12 mouse cellular contexts compared by ENCODE assay signal in genomic region chr1:81280978-81281377, GRCm38 (mm10).
DNase-seq lines count a peak whose midpoint lies in the region; ATAC-seq lines count a peak whose summit lies in the region.
"Had no signal": no experiment of that assay in that cellular context is flagged by ENCODE, and none has a peak within 500 bp of the region (broad histone marks: within the 10 kb centered on the region; RNA-seq: fewer than 3 reads in every experiment).

No protein-coding gene starts in this region.

- DNase-seq in adrenal gland, postnatal 14 days, result peak; percentile 3
- no peak for DNase-seq in adrenal gland, postnatal 25 days
- DNase-seq in layer of hippocampus, adult 9-11 months, result peak; percentile 11
- DNase-seq in layer of hippocampus, adult 11-12 months (ENCODE audit: low spot score), result no peak
- no peak for DNase-seq in hindbrain, embryonic 14.5 days (ENCODE audit: low spot score)
- DNase-seq in thymus, postnatal 0 days (ENCODE audit: low spot score), result peak; percentile 18
- DNase-seq in heart, postnatal 4 days, result no peak
- DNase-seq in spleen, postnatal 4 days (ENCODE audit: low spot score in 2 of 2), result no peak
- DNase-seq: lung, postnatal 10 days; right cerebral cortex, postnatal 25 days had no signal

- H3K4me2 ChIP-seq in hindbrain, embryonic 14.5 days (replicated peaks), result no peak overlapping the region
- H3K4me2 ChIP-seq: heart, embryonic 11.5 days had no signal

- 49% methylated on average over 9 of the region's 9 CpGs for WGBS in hindbrain, embryonic 14.5 days

- no peak overlapping the region for H3K27ac ChIP-seq in hindbrain, embryonic 14.5 days

- no peaks in the 10 kb centered on the region for H3K4me1 ChIP-seq in hindbrain, embryonic 14.5 days (replicated peaks; ENCODE audit: control insufficient read depth, insufficient read depth, low read length)

- ATAC-seq in hindbrain, embryonic 14.5 days (ENCODE audit: low FRiP score), result peak; percentile 34; the same call in 1 of the 2 replicates
- ATAC-seq: intestine, postnatal 0 days had no signal

- no peaks in the 10 kb centered on the region for H3K36me3 ChIP-seq in hindbrain, embryonic 14.5 days (replicated peaks; ENCODE audit: control insufficient read depth, insufficient read depth)

- no peak overlapping the region for H3K9ac ChIP-seq in hindbrain, embryonic 14.5 days

- H3K9me3 ChIP-seq in hindbrain, embryonic 14.5 days (ENCODE audit: control insufficient read depth, low read length), result 0 out of 2 replicates have a peak, but pooled peaks cover 6% of the 10 kb centered on the region

- H3K27me3 ChIP-seq in hindbrain, embryonic 14.5 days (ENCODE audit: control insufficient read depth, insufficient read depth, low read length), result no peaks in the 10 kb centered on the region

- no peak overlapping the region for H3K4me3 ChIP-seq in hindbrain, embryonic 14.5 days (replicated peaks; ENCODE audit: low read length)

Comparison
In these comparisons a context has a peak if more than half of its experiments do, and no peak if none do; other contexts are left out.
1. DNase-seq: peak in adrenal gland, postnatal 14 days (single experiment), layer of hippocampus, adult 9-11 months (single experiment) and thymus, postnatal 0 days (single experiment); none in adrenal gland, postnatal 25 days (single experiment), layer of hippocampus, adult 11-12 months (single experiment), hindbrain, embryonic 14.5 days (single experiment), heart, postnatal 4 days (single experiment) and spleen, postnatal 4 days (0 of 2).